Mouse (Mus musculus) layer of hippocampus, adult 2 months (tissue): ENCODE data around the gene Kidins220. TPM values are rescaled to one million over a fixed set of nuclear protein-coding genes. Genes with fewer than 3 reads are reported as not detected.

Experiments used
- DNase-seq, 2 experiments: peaks; one replicate each; pipeline ENCODE4 v3.0.0; 2022; ENCODE audit warnings: low spot score in 2 of 2
- H3K27ac ChIP-seq: fragments of 200-600 bp; 2 replicates; pipeline ENCODE4 v1.8.1; 2022
- H3K4me3 ChIP-seq: fragments of 200-600 bp; 2 replicates; pipeline ENCODE4 v1.8.1; 2022; ENCODE audit warnings: mild to moderate bottlenecking
- CTCF ChIP-seq: fragments of 200-600 bp; conservative IDR thresholded peaks from 2 replicates; pipeline ENCODE4 v1.8.1; 2022; ENCODE audit warnings: antibody characterized with exemption, mild to moderate bottlenecking, moderate library complexity
- total RNA-seq, 2 experiments: library from RNA; stranded (reverse); gene quantifications; 2 replicates each; pipeline ENCODE4 v1.2.3; 2021

The Kidins220 gene
- total RNA-seq, 2 experiments from 2014 or later = 353 to 363 TPM

GRCm38 (mm10) chr12:25016995-25017394, 42.3 kb downstream of the Kidins220 start:
- Histone ChIP-seq H3K27ac (0 out of 2 replicates have a peak overlapping the region, but pooled peaks have one; percentile 7), H3K4me3 (no peak overlapping the region)
- DNase-seq = no peak
- TF ChIP-seq CTCF = no peak

GRCm38 (mm10) chr12:25021057-25021456, 46.3 kb downstream of the Kidins220 start:
- Histone ChIP-seq H3K27ac (peak overlapping the region; percentile 39; the same call in 1 of the 2 replicates), H3K4me3 (no peak overlapping the region)
- no peak for DNase-seq
- no peak for TF ChIP-seq CTCF

- peak; percentile 75 for TF ChIP-seq CTCF
- DNase-seq = no peak
These were observed 50.3 kb downstream of the Kidins220 start for GRCm38 (mm10) chr12:25024862-25025545.

GRCm38 (mm10) chr12:25026308-25026707, 51.6 kb downstream of the Kidins220 start:
- H3K4me3 ChIP-seq = no peak overlapping the region
- TF ChIP-seq CTCF = no peak

More at GRCm38 (mm10) chr12:25024862-25025545, 50.3 kb downstream of the Kidins220 start:
- Histone ChIP-seq H3K27ac (no peak overlapping the region), H3K4me3 (no peak overlapping the region)

GRCm38 (mm10) chr12:25027416-25027815, 52.7 kb downstream of the Kidins220 start:
- H3K27ac ChIP-seq = no peak overlapping the region
- DNase-seq = peak; percentile 56 to 72
- peak; percentile 95 for TF ChIP-seq CTCF
- H3K4me3 ChIP-seq = no peak overlapping the region

More at GRCm38 (mm10) chr12:25026308-25026707, 51.6 kb downstream of the Kidins220 start:
- no peak for DNase-seq
- H3K27ac ChIP-seq = no peak overlapping the region

GRCm38 (mm10) chr12:25033662-25034337, 59.1 kb downstream of the Kidins220 start:
- DNase-seq = peak; percentile 51 to 60
- TF ChIP-seq CTCF = no peak
- Histone ChIP-seq H3K4me3 (peak overlapping the region; percentile 14; the same call in 1 of the 2 replicates), H3K27ac (peak overlapping the region; percentile 65)

GRCm38 (mm10) chr12:25034338-25034953, 59.7 kb downstream of the Kidins220 start:
- TF ChIP-seq CTCF = no peak
- Histone ChIP-seq H3K4me3 (peak overlapping the region; percentile 14; the same call in 1 of the 2 replicates), H3K27ac (peak overlapping the region; percentile 65)
- no peak for DNase-seq

- no peak overlapping the region for H3K4me3 ChIP-seq
- no peak for DNase-seq
- no peak for TF ChIP-seq CTCF
- H3K27ac ChIP-seq = no peak overlapping the region
These were observed 61.3 kb downstream of the Kidins220 start for GRCm38 (mm10) chr12:25036024-25036423.

GRCm38 (mm10) chr12:25037222-25037621, 62.5 kb downstream of the Kidins220 start:
- no peak overlapping the region for H3K27ac ChIP-seq
- no peak for DNase-seq
- no peak for TF ChIP-seq CTCF
- H3K4me3 ChIP-seq = no peak overlapping the region

- no peak overlapping the region for H3K27ac ChIP-seq
- H3K4me3 ChIP-seq = no peak overlapping the region
- DNase-seq = no peak
- no peak for TF ChIP-seq CTCF
These were observed 63.2 kb downstream of the Kidins220 start for GRCm38 (mm10) chr12:25037681-25038472.

- no peak for DNase-seq
These were observed 69.3 kb downstream of the Kidins220 start for GRCm38 (mm10) chr12:25044056-25044455.

GRCm38 (mm10) chr12:25044579-25044978, 69.9 kb downstream of the Kidins220 start:
- no peak overlapping the region for H3K27ac ChIP-seq

More at GRCm38 (mm10) chr12:25044056-25044455, 69.3 kb downstream of the Kidins220 start:
- TF ChIP-seq CTCF = no peak
- no peak overlapping the region for H3K4me3 ChIP-seq
- H3K27ac ChIP-seq = no peak overlapping the region

More at GRCm38 (mm10) chr12:25044579-25044978, 69.9 kb downstream of the Kidins220 start:
- H3K4me3 ChIP-seq = no peak overlapping the region
- TF ChIP-seq CTCF = no peak
- no peak for DNase-seq
